Comparison of ENCODE assay signal across 23 mouse cellular contexts in genomic region chr3:154584351-154584750, GRCm38 (mm10). TPM values are rescaled to one million over a fixed set of nuclear protein-coding genes. Genes with fewer than 3 reads are reported as not detected.
A peak's percentile ranks its signal among the peaks of the same experiment; 100 is the strongest.
DNase-seq lines count a peak whose midpoint lies in the region; ATAC-seq and TF ChIP-seq lines count a peak whose summit lies in the region.
"Had no signal": no experiment of that assay in that cellular context is flagged by ENCODE, and none has a peak within 500 bp of the region (broad histone marks: within the 10 kb centered on the region; RNA-seq: fewer than 3 reads in every experiment).

No protein-coding gene starts in this region.

- no peak overlapping the region for H3K9ac ChIP-seq in kidney, embryonic 15.5 days
- no peak overlapping the region for H3K9ac ChIP-seq in liver, adult 2 months (ENCODE audit: low read depth, low read length)
- no peak overlapping the region for H3K9ac ChIP-seq in liver, postnatal 0 days (replicated peaks)
- H3K9ac ChIP-seq: forebrain, embryonic 13.5 days; heart, embryonic 15.5 days; limb, embryonic 13.5 days; lung, embryonic 15.5 days; midbrain, embryonic 12.5 days; neural tube, embryonic 12.5 days; stomach, embryonic 15.5 days had no signal

- no peaks in the 10 kb centered on the region for H3K79me2 ChIP-seq in liver, adult 2 months (ENCODE audit: control insufficient read depth, insufficient read depth, low read length)

- TF ChIP-seq CTCF in liver, adult 2 months (IDR thresholded peaks at IDR 0.05; ENCODE audit: low read depth, low read length): no peak
- TF ChIP-seq CTCF in liver, postnatal 0 days (IDR thresholded peaks at IDR 0.05; ENCODE audit: low read depth): no peak
- TF ChIP-seq CTCF in bone marrow macrophage, adult 2 months (IDR thresholded peaks at IDR 0.05; ENCODE audit: low read depth, low read length): no peak

- 91% methylated on average over 8 of the region's 8 CpGs for WGBS in kidney, embryonic 15.5 days
- WGBS in liver, adult 2 months: 83% methylated on average over 8 of the region's 8 CpGs
- WGBS in liver, postnatal 0 days (ENCODE audit: insufficient replicate concordance): 73% methylated on average over 8 of the region's 8 CpGs
- 93% methylated on average over 8 of the region's 8 CpGs for WGBS in forebrain, embryonic 10.5 days

- no peaks in the 10 kb centered on the region for H3K4me1 ChIP-seq in kidney, embryonic 15.5 days
- no peaks in the 10 kb centered on the region for H3K4me1 ChIP-seq in liver, adult 2 months (ENCODE audit: control insufficient read depth, insufficient read depth, low read length)
- H3K4me1 ChIP-seq in liver, postnatal 0 days (ENCODE audit: insufficient read depth): no peaks in the 10 kb centered on the region
- H3K4me1 ChIP-seq in bone marrow macrophage, adult 2 months (ENCODE audit: control insufficient read depth, insufficient read depth, low read length): peaks cover 8% of the 10 kb centered on the region
- H3K4me1 ChIP-seq in forebrain, embryonic 10.5 days: no peaks in the 10 kb centered on the region
- H3K4me1 ChIP-seq: forebrain, embryonic 13.5 days; heart, embryonic 15.5 days; limb, embryonic 13.5 days; lung, embryonic 15.5 days; midbrain, embryonic 12.5 days; neural tube, embryonic 12.5 days; stomach, embryonic 15.5 days had no signal

- peaks cover 56% of the 10 kb centered on the region for H3K36me3 ChIP-seq in kidney, embryonic 15.5 days
- H3K36me3 ChIP-seq in liver, adult 2 months (ENCODE audit: control insufficient read depth, insufficient read depth, low read length): peaks cover 9% of the 10 kb centered on the region
- H3K36me3 ChIP-seq in liver, postnatal 0 days (replicated peaks; ENCODE audit: insufficient read depth, low read length): peaks cover 7% of the 10 kb centered on the region; the same call in 1 of the 2 replicates
- peaks cover 61% of the 10 kb centered on the region for H3K36me3 ChIP-seq in forebrain, embryonic 10.5 days (replicated peaks)

- no peaks in the 10 kb centered on the region for H3K27me3 ChIP-seq in kidney, embryonic 15.5 days
- H3K27me3 ChIP-seq in liver, adult 2 months (ENCODE audit: control insufficient read depth, insufficient read depth, low read length): no peaks in the 10 kb centered on the region
- H3K27me3 ChIP-seq in liver, postnatal 0 days (ENCODE audit: insufficient read depth, low read length): no peaks in the 10 kb centered on the region
- H3K27me3 ChIP-seq in forebrain, embryonic 10.5 days (ENCODE audit: poor library complexity, severe bottlenecking): no peaks in the 10 kb centered on the region
- H3K27me3 ChIP-seq: forebrain, embryonic 13.5 days; heart, embryonic 15.5 days; limb, embryonic 13.5 days; lung, embryonic 15.5 days; midbrain, embryonic 12.5 days; neural tube, embryonic 12.5 days; stomach, embryonic 15.5 days had no signal

- H3K4me3 ChIP-seq in kidney, embryonic 15.5 days (replicated peaks): no peak overlapping the region
- no peak overlapping the region for H3K4me3 ChIP-seq in liver, adult 2 months (ENCODE audit: insufficient read depth, low read depth, low read length)
- H3K4me3 ChIP-seq in liver, postnatal 0 days (ENCODE audit: low read depth, low read length): no peak overlapping the region
- no peak overlapping the region for H3K4me3 ChIP-seq in bone marrow macrophage, adult 2 months (ENCODE audit: insufficient read depth, low read length)
- no peak overlapping the region for H3K4me3 ChIP-seq in forebrain, embryonic 10.5 days
- H3K4me3 ChIP-seq: forebrain, embryonic 13.5 days; heart, adult 2 months; heart, embryonic 15.5 days; limb, embryonic 13.5 days; lung, embryonic 15.5 days; midbrain, embryonic 12.5 days; neural tube, embryonic 12.5 days; stomach, embryonic 15.5 days had no signal

- no peak overlapping the region for H3K27ac ChIP-seq in kidney, embryonic 15.5 days
- H3K27ac ChIP-seq in liver, adult 2 months (replicated peaks; ENCODE audit: insufficient read depth, low read depth, low read length): no peak overlapping the region
- H3K27ac ChIP-seq in liver, postnatal 0 days (ENCODE audit: low read depth): no peak overlapping the region
- H3K27ac ChIP-seq in bone marrow macrophage, adult 2 months (ENCODE audit: insufficient read depth, low read depth, low read length): peak overlapping the region; percentile 13; the same call in 1 of the 2 replicates
- no peak overlapping the region for H3K27ac ChIP-seq in forebrain, embryonic 10.5 days
- H3K27ac ChIP-seq: forebrain, embryonic 13.5 days; heart, adult 2 months; heart, embryonic 15.5 days; hindbrain, postnatal 0 days; kidney, postnatal 0 days; limb, embryonic 13.5 days; lung, embryonic 15.5 days; midbrain, embryonic 12.5 days; neural tube, embryonic 12.5 days; stomach, embryonic 15.5 days had no signal

- no peak for TF ChIP-seq EP300 in liver, postnatal 0 days (IDR thresholded peaks at IDR 0.05; ENCODE audit: low read depth)

- no peak overlapping the region for H3K4me2 ChIP-seq in kidney, embryonic 15.5 days
- no peak overlapping the region for H3K4me2 ChIP-seq in liver, postnatal 0 days (ENCODE audit: low read depth, low read length)
- H3K4me2 ChIP-seq: forebrain, embryonic 13.5 days; heart, embryonic 15.5 days; limb, embryonic 13.5 days; lung, embryonic 15.5 days; midbrain, embryonic 12.5 days; neural tube, embryonic 12.5 days; stomach, embryonic 15.5 days had no signal

- H3K9me3 ChIP-seq in kidney, embryonic 15.5 days (replicated peaks): no peaks in the 10 kb centered on the region
- H3K9me3 ChIP-seq in liver, postnatal 0 days (ENCODE audit: low read length): no peaks in the 10 kb centered on the region
- H3K9me3 ChIP-seq in forebrain, embryonic 10.5 days: no peaks in the 10 kb centered on the region
- H3K9me3 ChIP-seq: forebrain, embryonic 13.5 days; heart, embryonic 15.5 days; limb, embryonic 13.5 days; lung, embryonic 15.5 days; midbrain, embryonic 12.5 days; neural tube, embryonic 12.5 days; stomach, embryonic 15.5 days had no signal

- TF ChIP-seq POLR2A in liver, adult 2 months (IDR thresholded peaks at IDR 0.05; ENCODE audit: extremely low read depth, insufficient read depth, low read length): no peak
- TF ChIP-seq POLR2A in bone marrow macrophage, adult 2 months (IDR thresholded peaks at IDR 0.05; ENCODE audit: borderline replicate concordance, low read depth, low read length): no peak

- peak; percentile 51 for DNase-seq in kidney, adult 11 months
- peak; percentile 17 for DNase-seq in liver, adult 2 months (ENCODE audit: extremely low read depth, low read depth, low spot score)
- DNase-seq in liver, postnatal 0 days: no peak
- peak; percentile 48 to 79 for DNase-seq in kidney, postnatal 25 days
- no peak for DNase-seq in forebrain, embryonic 10.5 days (ENCODE audit: extremely low spot score, low spot score)
- DNase-seq: adrenal gland, postnatal 36 days; B cell, adult 2 months; cerebellum, adult 2 months; gastrocnemius, postnatal 14 days; heart, adult 2 months; heart, postnatal 4 days; layer of hippocampus, postnatal 36 days had no signal

- ATAC-seq in kidney, embryonic 15.5 days (replicated peaks; ENCODE audit: low FRiP score): no peak
- no peak for ATAC-seq in liver, postnatal 0 days
- ATAC-seq: forebrain, embryonic 13.5 days; hindbrain, postnatal 0 days had no signal

RNA-seq across cellular contexts. Expression of gene Cryz, which starts 12.2 kb away (rescaled TPM):
- 36.2 and 39.5 TPM in 2 replicates for polyA plus RNA-seq in kidney, embryonic 15.5 days (2015; fragmentation: Nextera tagmentation; extraction: Ambion mirVana)
- total RNA-seq in liver, adult 2 months (2014; rRNA removed): 72.3 and 82.2 TPM in 2 replicates
- 46.3 and 51.1 TPM in 2 replicates for polyA plus RNA-seq in liver, adult 2 months (2012; rRNA removed)
- 27.5 and 27.9 TPM in 2 replicates for polyA plus RNA-seq in liver, postnatal 0 days (2015; fragmentation: Nextera tagmentation; extraction: Ambion mirVana)
- 6.5 and 11.8 TPM in 2 replicates for polyA plus RNA-seq in bone marrow macrophage, adult 2 months (2012; ENCODE audit: insufficient read depth, insufficient read length, missing spikeins)
- 23.8 and 24.2 TPM in 2 replicates for polyA plus RNA-seq in forebrain, embryonic 10.5 days (2016; fragmentation: Nextera tagmentation; extraction: Ambion mirVana)

RNA-seq across cellular contexts. Expression of gene Tyw3, which starts 12.6 kb away (rescaled TPM):
- 13.8 and 15.8 TPM in 2 replicates for polyA plus RNA-seq in kidney, embryonic 15.5 days (2015; fragmentation: Nextera tagmentation; extraction: Ambion mirVana)
- total RNA-seq in liver, adult 2 months (2014; rRNA removed): 2.6 and 5.4 TPM in 2 replicates
- polyA plus RNA-seq in liver, adult 2 months (2012; rRNA removed): 5.3 and 5.6 TPM in 2 replicates
- 2.5 and 2.9 TPM in 2 replicates for polyA plus RNA-seq in liver, postnatal 0 days (2015; fragmentation: Nextera tagmentation; extraction: Ambion mirVana)
- polyA plus RNA-seq in bone marrow macrophage, adult 2 months (2012; ENCODE audit: insufficient read depth, insufficient read length, missing spikeins): 3.8 and 3.9 TPM in 2 replicates
- polyA plus RNA-seq in forebrain, embryonic 10.5 days (2016; fragmentation: Nextera tagmentation; extraction: Ambion mirVana): 17.8 and 18.1 TPM in 2 replicates

Comparison
In these comparisons a context has a peak if more than half of its experiments do, and no peak if none do; other contexts are left out.
1. DNase-seq: peak in kidney, adult 11 months (single experiment), liver, adult 2 months (single experiment) and kidney, postnatal 25 days (2 of 2); none in liver, postnatal 0 days (single experiment) and forebrain, embryonic 10.5 days (single experiment).